Mouse (Mus musculus) cerebellum, adult 2 months (tissue): ENCODE results near the gene Rangrf. TPM values are rescaled to one million over a fixed set of nuclear protein-coding genes. Genes with fewer than 3 reads are reported as not detected.

Experiments used
- DNase-seq, 2 experiments: peaks; one replicate each; pipeline ENCODE4 v3.0.0; 2021
- H3K27ac ChIP-seq: fragments of 200-500 bp; 2 replicates; pipeline ENCODE4 v1.5.1; 2012; ENCODE audit warnings: low read length, control low read depth, inconsistent platforms; ENCODE audit not compliant: insufficient read depth
- H3K27me3 ChIP-seq: fragments of 200-500 bp; 2 replicates; pipeline ENCODE4 v1.6.1; 2012; ENCODE audit warnings: inconsistent platforms, mild to moderate bottlenecking, low read length, moderate library complexity; ENCODE audit not compliant: control insufficient read depth, insufficient read depth
- H3K4me1 ChIP-seq: fragments of 200-500 bp; 2 replicates; pipeline ENCODE4 v1.6.1; 2011; ENCODE audit warnings: low read length; ENCODE audit not compliant: control insufficient read depth, insufficient read depth
- H3K4me3 ChIP-seq: fragments of 200-500 bp; replicated peaks from 2 replicates; pipeline ENCODE3; 2011; ENCODE audit warnings: mild to moderate bottlenecking, low read depth, low read length, control low read depth; ENCODE audit not compliant: insufficient read depth
- CTCF ChIP-seq: fragments of 200-500 bp; IDR thresholded peaks from 2 replicates; pipeline ENCODE4 v1.5.1; 2011; ENCODE audit warnings: low read depth, mild to moderate bottlenecking, control low read depth, low read length, moderate library complexity, borderline replicate concordance; ENCODE audit not compliant: insufficient read depth
- POLR2A ChIP-seq: fragments of 200-500 bp; IDR thresholded peaks from 2 replicates; pipeline ENCODE4 v1.6.1; 2011; ENCODE audit warnings: low read length, control low read depth, borderline replicate concordance; ENCODE audit not compliant: insufficient read depth
- WGBS: fragments of 180-500 bp; shearing (Covaris S2); methylation state at CpG from one replicate; pipeline ENCODE4 v1.1.7; 2018; 5-methylcytosine and 5-hydroxymethylcytosine counted together
- polyA plus RNA-seq: library from polyadenylated mRNA; depleted of rRNA; stranded (reverse); fragments of >200 nt; gene quantifications from 2 replicates; pipeline ENCODE4 v1.2.3, GENCODE M21; 2012

The Rangrf gene
- polyA plus RNA-seq, 1 experiment, result 55.5 TPM

GRCm38 (mm10) chr11:68988341-68988740 lies 13.4 kb upstream of the Rangrf start:
- Histone ChIP-seq H3K27ac (peak overlapping the region; percentile 37; the same call in 1 of the 2 replicates), H3K4me1 (peaks cover 25% of the 10 kb centered on the region), H3K4me3 (peak overlapping the region; percentile 9), H3K27me3 (no peaks in the 10 kb centered on the region)
- TF ChIP-seq CTCF (no peak), POLR2A (peak; percentile 17; the same call in 1 of the 2 replicates)
- peak; percentile 79 to 85 for DNase-seq
- WGBS, result 9% methylated on average over 17 of the region's 17 CpGs

- no peaks in the 10 kb centered on the region for H3K27me3 ChIP-seq
- DNase-seq, result peak in 1 of 2 experiments; percentile 39
- H3K4me3 ChIP-seq, result no peak overlapping the region
- TF ChIP-seq POLR2A (no peak), CTCF (no peak)
- 44% methylated on average over 11 of the region's 11 CpGs for WGBS
- peaks cover 16% of the 10 kb centered on the region for H3K4me1 ChIP-seq
- peak overlapping the region; percentile 37 for H3K27ac ChIP-seq
These were observed 12.4 kb upstream of the Rangrf start for GRCm38 (mm10) chr11:68987365-68987882.

DNA sequence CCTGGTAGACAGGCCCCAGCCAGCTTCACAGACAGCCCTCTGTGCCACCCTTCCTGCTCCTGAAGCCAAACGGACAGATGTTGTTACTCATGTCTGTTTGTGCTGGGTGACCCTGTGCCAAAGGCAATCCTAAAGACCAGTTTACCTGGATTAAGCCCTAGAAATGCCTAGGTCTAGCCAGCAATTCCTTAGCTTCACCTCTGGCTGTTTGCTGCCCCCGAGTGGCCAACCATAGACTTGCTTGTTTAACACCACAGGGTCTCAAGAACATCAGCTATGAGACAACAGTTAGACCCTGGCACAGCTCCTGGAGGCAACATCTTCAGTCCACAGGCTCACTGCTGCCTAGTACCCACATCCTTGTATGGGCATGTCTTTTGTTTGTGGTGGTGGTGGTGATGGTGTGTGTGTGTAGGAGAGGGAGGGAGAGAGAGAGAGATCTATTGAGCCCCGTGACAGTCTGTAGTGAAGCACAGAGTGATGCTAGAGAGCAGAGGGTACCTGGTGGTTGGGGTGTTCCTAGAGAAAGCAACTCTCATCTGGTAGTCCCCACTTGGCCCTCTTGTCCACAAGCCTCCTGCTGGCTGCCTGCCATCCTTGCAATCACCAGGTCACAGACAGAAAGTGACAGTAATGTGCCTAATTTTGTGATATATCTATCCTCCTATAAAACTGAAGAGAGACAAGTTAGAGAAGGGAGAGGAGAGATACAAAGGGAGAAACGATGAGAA lies 7.8 kb upstream of the Rangrf start:
- WGBS, result 27% methylated on average over 4 of the region's 4 CpGs
- Histone ChIP-seq H3K27ac (no peak overlapping the region), H3K4me1 (peaks cover 3% of the 10 kb centered on the region), H3K4me3 (no peak overlapping the region), H3K27me3 (no peaks in the 10 kb centered on the region)
- DNase-seq, result peak; percentile 63 to 76
- TF ChIP-seq POLR2A, result no peak
- TF ChIP-seq CTCF, result peak; percentile 81

- WGBS, result 72% methylated on average over 3 of the region's 3 CpGs
- DNase-seq, result no peak
These were observed 5.9 kb upstream of the Rangrf start for GRCm38 (mm10) chr11:68980919-68981318.

GRCm38 (mm10) chr11:68979320-68979733 lies 4.3 kb upstream of the Rangrf start:
- no peak for DNase-seq

More at GRCm38 (mm10) chr11:68980919-68981318, 5.9 kb upstream of the Rangrf start:
- Histone ChIP-seq H3K27ac (no peak overlapping the region), H3K4me3 (no peak overlapping the region), H3K4me1 (no peaks in the 10 kb centered on the region; the same call in 1 of the 2 replicates), H3K27me3 (no peaks in the 10 kb centered on the region)
- TF ChIP-seq POLR2A, result no peak
- no peak for TF ChIP-seq CTCF

DNA sequence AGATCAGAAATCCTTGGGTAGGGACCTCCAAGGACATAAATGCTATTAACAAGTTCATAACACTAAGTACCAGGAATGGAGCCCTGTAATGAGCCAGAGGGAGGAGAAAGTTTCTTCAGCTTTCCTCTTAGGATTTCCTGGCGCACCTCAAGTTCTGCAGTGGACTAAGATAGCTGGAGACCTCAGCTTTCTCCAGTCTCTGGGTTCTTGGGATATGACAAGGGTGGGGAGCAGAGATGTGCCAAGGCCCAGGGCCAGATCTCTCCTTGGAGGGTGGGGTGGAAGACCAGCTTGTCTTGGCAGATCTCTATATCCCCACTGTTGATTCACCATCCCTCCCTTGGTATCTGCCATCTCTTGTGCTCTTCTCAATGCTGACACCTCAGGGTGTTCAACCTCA lies 616 bp upstream of the Rangrf start:
- no peak for DNase-seq
- Histone ChIP-seq H3K27ac (no peak overlapping the region), H3K4me1 (0 out of 2 replicates have a peak, but pooled peaks cover 6% of the 10 kb centered on the region), H3K27me3 (no peaks in the 10 kb centered on the region), H3K4me3 (no peak overlapping the region)
- TF ChIP-seq POLR2A (no peak), CTCF (no peak)
- 98% methylated on average over 1 of the region's 1 CpGs for WGBS

More at GRCm38 (mm10) chr11:68979320-68979733, 4.3 kb upstream of the Rangrf start:
- Histone ChIP-seq H3K4me3 (no peak overlapping the region), H3K27me3 (no peaks in the 10 kb centered on the region), H3K4me1 (no peaks in the 10 kb centered on the region; the same call in 1 of the 2 replicates), H3K27ac (no peak overlapping the region)
- TF ChIP-seq POLR2A (no peak), CTCF (no peak)
- 33% methylated on average over 5 of the region's 5 CpGs for WGBS

- Histone ChIP-seq H3K27ac (no peak overlapping the region), H3K4me1 (peaks cover 10% of the 10 kb centered on the region), H3K27me3 (no peaks in the 10 kb centered on the region), H3K4me3 (peak overlapping the region; percentile 84)
- no peak for DNase-seq
- 25% methylated on average over 6 of the region's 6 CpGs for WGBS
- TF ChIP-seq CTCF, result no peak
- no peak for TF ChIP-seq POLR2A
These were observed 930 bp downstream of the Rangrf start for GRCm38 (mm10) chr11:68974059-68974450.
